Mouse (Mus musculus): Measurements from ENCODE around the gene Enah.

Enah gene

DNA sequence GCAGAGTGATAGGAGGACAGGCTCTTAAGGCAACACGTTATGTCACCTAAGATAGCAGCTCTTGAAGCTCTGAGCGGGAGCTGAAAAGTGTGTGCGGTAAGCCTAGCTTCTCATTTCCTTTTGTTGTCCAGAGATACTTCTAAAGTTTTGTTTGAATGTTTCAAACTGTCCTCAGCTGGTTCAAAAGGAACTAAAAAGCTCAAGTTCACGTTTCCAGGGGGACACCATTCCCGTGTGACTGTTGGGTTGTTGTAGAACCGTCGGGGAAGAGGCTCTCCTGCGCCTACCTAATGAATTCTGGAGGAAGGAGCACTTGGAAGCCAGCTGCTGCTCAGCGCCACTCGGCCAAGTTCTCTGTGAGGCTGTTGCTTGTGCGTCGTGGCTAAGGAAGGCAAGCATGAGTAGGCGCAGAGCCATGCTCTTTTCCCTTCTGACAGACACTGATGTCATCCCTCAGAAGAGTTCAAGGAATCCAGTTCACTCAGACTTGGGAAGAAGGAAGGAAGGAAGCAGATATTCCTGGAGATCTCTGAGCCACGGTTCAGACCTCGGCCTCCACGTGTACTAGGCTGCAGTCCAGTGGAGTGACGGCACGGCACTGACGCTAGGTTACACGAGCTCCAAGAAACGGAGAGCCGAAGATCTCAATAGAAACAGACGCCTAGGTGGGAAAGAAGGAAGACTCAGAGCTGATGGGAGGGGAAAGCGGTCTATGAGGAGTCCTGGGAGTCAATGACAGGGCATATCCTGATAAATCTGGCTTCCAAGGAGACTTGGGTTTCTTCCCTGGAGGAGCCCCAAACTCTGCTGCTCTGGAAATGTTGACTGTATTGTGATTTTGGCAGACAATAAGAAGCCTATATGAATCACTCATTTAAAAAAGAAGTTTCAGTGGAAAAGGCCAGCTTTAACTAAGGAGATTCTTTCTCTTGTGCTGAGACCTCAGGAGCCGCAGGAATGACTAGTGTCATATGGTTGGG is 8.7 kb upstream of the Enah start:
- no peak for DNase-seq (ENCODE audit: low read depth)

DNA sequence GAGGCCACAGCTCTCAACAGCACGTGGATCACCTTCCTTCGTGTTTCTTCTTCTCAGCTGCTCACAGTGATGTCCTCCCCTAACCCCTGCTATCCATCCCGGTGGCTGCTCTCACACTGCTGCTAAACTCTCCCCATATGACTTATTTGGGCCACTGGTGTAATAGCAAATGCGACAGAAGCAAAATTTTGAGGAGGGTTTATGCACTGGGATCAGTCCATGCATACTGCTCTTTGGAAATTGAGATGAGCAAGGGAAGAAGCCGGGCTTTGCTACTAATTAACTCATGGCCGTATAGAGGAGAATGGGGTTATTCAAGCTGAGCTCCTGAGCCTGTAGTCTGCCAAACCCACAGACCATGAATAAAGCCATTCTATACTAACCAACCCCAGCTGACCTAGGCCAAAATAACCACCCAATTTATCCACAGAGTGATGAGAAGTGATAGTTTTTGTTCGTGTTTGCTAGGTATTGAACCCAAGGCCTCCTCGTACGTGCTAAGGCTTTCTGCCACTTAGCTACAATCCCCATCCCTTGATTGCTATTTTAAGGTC is 7.7 kb upstream of the Enah start:
- DNase-seq (ENCODE audit: low read depth): no peak

DNA sequence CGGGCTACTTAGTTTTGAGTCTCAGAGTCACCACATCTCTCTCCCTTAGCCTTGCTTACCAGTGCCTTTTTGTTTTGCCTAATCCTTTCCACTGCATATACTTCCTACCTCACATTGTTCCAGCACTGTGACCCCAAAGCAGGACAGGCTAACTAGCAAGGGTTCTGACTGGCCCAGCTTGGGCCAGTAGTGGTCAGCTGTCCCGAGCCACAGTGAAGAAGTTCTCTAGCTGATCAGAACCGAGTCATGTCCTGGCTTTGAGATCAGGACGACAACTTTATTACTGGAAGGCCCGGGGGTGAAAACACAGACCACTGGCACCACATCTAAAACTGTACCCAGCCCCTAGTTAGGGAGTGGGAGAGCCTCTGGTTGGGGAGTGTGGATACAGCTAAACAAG is 7.0 kb upstream of the Enah start:
- no peak for DNase-seq (ENCODE audit: low read depth)

DNA sequence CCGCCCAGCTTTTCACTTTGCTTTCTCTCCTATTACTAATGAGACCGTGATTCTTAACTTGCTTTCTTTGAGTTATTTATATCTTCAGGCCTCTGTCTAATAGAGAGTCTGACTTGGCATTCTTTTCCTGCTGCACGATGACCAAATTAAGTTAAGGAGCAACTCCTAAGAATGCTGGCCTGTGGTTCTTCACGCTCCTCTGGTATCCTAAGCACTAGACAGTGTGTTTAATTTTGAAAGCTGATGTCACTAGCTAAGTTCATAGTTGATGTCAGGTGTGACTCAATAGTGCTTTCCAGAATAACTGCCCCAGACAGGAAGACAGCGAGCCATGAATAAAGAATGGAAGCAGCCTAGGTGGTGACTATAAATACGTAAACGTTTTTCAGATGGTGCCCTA is 6.3 kb upstream of the Enah start:
- no peak for DNase-seq (ENCODE audit: low read depth)

DNA sequence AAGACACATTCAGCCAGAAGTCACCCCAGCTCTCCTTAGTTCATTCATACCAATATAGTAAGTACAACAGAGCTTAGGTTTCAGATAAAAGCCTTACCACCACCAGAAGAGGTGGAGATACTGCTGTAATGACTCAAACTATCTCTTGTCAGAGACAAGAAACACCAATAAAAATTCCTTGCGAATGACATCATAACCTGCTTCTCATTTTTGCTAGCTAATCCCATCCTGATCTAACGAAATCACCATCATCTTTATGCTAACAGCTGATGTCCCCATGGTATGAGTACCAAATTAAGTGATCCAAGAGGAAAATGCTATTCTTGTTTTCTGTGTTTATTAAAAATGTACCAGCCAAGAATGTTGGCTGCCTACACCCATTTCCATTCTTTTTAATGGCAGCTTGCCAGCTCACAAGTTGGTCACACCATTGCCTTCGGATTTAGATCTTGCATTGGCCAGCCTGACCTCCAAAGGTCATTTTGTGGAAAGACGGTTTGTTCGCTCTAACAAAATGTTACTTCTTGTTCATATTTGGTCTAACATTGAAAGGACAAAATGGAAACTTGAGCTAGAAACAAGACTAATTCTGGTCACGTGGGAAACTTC is 2.0 kb upstream of the Enah start:
- DNase-seq (ENCODE audit: low read depth): no peak

DNA sequence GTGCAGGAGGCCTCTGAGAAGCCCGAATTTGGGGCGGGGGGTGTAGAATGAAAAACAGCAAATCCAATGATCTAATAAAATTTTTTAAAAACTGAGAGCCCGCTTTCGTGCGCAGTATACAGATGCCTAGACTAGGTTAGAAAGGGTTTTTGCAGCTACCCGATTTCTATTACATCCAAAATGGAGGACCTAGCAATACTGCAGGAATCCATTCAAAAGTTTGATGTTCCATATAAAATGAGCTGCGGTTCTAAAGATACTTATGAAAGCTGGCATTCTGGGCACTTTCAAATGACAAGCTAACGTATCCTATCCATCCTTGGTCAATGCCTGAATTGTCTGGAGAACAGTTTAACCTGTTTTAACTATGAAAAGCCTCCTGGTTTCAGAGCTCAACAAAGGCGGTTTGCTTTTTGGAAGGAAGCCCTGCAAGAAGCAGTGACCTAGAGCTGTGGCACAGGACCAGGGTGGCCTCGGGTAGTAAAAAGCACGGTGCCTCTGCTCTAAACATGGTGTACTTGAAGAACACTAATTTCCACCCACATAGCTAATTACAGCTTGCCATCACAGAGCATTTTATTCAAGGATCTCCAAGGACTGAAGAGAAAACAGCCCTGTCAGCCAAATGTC is 1.2 kb upstream of the Enah start:
- no peak for DNase-seq (ENCODE audit: low read depth)

DNA sequence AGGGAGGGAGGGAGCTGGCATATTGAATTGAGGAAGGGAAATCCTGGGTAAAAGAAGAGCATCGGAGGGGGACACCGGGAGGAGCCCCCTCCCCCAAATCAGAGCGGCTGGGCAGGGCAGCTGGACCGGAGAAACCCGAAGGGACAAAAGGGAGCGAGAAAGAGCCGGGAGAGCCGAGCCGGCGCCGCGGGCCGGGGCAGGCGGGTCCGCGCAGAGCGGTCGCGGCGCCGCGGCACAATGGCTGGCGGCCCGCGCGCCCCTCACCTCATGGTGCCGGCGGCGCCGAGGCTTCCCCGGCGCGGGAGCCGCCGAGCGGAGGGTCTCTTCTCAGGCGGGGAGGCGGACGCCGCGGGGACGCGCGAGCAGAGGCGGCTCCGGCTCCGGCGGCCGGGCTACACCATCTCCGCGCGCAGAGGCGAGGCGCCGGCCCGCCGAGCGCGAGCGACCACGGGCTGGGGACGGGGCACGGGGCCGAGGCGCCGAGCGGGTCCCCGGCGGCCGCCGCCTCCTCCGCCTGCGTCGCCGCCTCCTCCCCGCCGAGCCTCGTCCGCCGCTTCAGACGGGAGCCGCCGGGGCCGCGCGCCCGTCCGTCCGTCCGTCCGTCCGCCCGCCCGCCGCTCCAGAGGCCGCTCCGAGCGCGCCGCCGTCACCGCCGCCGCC is 394 bp downstream of the Enah start:
- no peak for DNase-seq (ENCODE audit: low read depth)

DNA sequence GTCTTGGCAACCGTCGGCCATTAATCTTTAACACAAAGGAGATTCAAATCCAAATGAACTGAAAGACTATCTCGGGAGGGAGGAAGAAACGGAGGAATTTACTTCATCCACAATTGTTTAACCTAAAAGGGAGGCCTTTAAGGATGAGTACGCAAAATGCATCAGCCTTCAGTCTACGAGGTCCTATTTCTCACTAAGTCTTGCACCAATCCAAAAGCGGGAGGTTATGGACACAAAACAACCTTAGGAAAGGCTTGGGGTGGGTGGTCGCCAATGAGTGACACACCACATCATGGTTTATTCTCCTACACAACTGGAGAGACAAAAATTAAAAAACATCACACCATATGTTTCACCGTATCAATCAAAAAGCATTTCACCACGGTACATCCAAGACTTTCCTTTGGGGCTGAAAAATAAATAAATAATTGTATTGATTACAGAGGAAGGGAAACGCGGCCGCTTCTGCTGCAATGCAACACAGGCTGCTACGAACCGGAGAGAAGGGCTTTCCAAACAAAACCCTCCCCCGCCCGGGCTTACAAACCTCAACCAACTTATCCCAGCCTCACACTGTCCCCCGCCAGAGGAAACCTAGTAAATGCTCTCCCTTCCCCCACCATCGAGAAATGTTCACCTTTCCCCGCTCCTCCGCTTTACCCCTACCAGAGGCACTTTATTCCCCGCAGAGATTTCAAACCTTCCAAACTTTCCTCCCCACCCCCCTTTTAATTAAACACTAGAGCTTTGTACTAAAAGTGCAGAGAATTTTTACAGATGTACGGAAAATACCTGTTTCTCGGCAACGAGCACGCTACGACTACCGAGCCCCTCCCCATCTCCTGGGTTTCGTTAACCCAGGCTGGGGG is 1.2 kb downstream of the Enah start:
- DNase-seq (ENCODE audit: low read depth): no peak

DNA sequence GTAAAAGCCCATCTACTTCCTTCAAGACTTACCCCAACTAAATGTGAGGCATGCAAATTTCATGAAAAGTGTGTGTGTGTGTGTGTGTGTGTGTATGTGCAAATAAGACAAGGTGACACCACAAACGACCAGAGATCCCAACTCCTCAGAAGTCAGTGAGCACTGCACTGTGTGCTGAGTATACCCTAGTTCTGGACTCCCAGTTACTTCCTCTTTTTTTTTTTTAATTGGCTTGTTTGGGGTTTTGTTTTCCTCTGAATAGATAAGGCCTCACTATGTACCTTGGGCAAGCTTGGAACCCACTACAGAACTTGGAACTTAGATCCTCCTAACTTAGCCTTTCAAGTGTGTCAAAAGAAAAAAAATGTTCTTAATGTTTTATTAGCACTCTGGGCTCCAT is 14.0 kb downstream of the Enah start:
- DNase-seq (ENCODE audit: low read depth): no peak

DNA sequence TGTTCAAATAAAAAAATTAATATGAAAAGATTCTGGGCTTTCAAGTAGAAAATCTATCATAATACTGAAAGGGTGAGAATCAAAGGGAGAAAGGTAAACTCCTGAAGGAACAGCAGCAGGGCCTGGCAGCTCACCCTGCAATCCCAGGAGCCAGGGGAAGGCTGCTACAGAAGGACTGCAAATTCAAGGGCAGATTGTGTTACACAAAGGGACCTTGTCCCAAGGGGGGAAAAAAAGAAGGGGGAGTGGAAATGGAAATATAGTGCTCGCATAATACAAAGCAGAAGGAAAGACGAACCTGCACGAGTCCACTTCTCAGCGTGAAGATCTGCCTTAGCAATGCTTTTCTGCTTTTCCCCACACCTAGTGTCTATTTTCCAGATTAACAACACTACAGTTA is 21.1 kb downstream of the Enah start:
- DNase-seq (ENCODE audit: low read depth): no peak

DNA sequence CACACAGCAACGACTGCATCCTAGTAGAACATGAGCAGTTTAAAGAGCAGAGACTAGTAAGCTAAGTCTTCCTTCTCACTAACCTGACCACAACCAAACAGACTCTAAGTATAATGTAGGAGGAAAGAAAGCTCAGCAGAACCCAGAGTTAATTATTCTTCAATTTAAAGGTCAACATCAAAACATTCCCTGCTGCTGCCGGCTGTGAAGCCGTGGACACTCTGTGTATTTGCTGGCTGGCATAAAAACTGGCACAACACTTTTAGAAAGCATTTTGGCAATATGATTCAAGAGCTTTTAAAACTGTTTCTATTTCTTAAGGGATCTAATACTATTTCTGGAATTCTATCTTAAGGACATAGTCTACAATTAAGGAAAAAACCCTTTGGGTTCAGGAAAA is 22.0 kb downstream of the Enah start:
- DNase-seq (ENCODE audit: low read depth): no peak

DNA sequence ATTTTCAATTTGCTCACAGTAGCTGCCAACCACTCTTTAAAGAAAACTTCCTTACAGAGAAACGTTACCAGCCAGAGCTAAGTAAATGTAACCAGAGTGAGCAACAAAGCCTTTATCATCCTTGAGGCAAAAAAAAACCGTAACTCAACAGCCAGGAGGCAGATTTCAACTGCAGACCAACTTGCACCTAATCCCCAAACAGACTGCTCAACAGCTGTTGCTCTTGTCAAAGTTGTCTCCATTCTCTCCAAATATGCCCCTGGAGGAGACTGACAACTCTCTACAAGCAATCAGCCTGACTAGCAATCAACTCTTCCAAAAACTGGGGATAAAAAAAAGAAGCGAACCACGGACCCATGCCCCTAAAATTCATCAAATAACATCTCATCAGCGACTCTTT is 26.2 kb downstream of the Enah start:
- DNase-seq (ENCODE audit: low read depth): no peak

DNA sequence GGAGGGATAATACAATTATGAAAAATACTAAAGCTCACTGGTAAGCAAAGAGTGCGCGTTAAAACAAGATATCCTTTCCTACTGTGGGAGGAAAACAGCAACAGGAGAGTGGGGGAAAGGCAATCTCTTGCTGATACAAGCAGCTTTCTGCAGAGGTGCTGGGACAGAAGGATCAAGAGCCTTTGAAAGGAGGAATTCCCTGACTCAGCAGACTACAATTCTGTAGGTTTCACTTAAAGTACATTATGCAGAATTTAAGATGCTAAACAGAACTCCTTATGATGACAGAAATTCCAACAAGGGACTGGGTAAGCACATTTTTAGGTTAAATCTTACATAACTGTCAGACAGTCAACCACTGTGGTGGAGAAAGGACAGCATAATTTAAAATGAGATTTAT is 31.4 kb downstream of the Enah start:
- DNase-seq (ENCODE audit: low read depth): no peak

DNA sequence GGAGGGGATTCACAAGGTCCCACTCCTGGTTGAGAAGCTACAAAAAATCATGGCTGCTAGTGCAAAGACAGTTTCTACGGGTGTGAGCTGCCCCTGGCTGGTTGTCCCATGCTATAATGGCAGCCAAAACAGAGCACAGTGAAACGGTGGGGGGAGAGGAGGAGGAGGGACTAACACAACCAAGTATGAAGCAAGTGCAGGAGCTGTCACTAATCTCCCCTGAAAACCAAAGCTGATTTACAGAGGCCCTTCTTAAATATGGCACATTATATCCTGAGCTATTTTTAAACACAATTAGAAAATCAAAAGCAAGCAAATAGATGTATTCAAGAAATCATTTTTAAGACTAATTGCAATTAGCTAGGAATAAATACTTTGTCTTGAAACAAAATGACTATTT is 32.6 kb downstream of the Enah start:
- no peak for DNase-seq (ENCODE audit: low read depth)

DNA sequence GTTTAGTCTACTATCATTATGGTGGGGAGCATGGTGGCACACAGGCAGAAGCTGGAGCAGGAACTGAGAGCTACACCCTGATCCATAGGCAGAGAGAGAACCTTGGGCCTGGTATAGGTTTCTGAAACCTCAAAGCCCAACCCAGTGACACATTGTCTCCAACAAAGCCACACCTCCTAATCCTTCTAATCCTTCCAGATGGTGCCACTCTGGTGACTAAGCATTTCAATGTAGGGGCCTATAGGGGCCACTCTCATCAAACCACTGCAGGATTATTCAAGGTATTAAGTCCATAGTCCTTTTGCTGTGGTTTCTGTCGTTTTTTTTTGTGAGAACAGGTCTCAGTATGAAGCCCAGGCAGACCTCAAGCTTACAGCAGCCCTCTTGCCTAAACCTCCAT is 33.9 kb downstream of the Enah start:
- no peak for DNase-seq (ENCODE audit: low read depth)

DNA sequence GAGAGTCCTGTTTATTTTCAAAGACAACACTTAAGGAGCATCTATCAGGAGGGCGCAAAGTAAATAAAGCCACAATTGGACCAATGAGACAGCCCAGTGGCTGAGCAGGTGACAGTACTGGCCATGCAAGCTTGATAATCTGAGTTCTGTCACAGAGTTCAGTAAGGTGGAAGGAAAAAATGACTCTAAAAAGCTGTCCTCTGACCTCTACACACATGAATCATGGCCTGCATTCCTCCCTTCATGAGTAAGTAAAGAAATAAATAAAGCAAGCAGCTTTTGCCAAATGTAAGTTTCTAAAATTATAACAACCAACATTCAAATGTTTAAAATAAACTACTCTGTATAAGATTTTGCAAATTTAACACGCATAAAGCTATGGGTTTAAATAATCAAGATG is 35.0 kb downstream of the Enah start:
- no peak for DNase-seq (ENCODE audit: low read depth)

DNA sequence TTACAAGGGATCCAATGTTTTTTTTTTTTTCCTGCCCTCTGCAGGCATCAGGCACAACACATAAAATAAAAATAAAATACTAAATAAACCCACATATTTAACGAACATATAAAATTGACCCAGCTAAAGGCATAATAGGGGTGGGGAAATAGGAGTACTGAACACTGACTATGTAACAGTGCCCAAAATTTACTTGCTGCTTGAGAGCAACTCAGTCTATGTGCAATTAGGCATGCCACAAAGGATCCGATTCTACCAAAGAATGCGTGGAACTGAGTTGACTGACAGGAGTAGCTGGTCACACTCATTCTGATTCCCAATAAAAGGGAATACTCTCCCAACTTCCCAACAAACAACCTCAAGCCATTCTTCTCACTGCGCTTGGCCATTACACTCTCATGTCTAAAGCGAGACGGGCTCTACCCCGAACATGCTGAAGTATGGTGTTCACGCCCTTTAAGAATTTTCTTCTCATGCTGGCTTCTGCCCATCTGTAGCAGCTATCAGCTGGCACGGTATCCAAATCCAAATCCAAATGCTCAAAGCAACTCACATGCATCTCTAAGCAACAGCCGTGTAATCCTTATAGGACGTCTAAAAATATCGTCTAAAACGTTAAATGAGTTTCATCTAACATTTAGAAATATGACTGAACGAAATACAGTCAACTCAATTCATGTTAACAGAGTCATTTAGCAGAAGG is 39.6 kb downstream of the Enah start:
- DNase-seq (ENCODE audit: low read depth): no peak

DNA sequence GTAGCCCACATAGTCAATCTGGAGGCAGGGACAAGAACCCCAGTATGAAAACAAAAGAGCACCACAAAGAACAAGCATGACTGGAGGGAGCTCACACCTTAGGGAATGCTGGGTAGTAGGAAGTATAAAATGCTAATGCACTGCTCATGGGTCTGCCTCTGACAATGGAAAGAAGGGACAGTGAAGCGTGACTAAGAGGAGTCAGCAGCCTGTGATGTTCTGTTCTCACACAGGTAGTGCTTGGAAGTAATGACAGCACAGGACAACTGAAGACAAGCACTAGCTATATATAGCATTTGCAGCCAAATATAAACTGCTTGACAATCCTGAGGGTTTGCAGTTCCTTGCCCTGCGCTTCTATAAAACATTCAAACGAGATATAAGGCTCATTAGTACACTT is 44.3 kb downstream of the Enah start:
- no peak for DNase-seq (ENCODE audit: low read depth)

DNA sequence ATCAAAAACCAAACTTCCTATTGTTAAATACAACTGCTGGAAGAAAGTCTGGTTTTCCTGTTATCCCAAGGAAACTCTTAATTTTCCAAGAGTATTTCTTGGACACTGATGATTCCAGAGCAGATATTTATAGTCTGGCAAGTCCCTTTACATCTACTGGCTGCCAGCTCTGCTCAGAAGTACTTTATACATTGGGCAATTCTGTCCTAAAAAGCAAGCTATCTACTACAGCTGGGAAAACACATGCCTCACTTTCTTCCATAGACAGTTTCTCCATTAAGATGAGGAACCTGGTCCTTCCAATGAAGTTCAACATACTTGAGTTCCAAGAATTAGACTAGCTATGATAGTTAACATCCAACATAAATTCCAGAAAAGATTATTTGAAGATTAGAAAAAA is 44.9 kb downstream of the Enah start:
- DNase-seq (ENCODE audit: low read depth): no peak

DNA sequence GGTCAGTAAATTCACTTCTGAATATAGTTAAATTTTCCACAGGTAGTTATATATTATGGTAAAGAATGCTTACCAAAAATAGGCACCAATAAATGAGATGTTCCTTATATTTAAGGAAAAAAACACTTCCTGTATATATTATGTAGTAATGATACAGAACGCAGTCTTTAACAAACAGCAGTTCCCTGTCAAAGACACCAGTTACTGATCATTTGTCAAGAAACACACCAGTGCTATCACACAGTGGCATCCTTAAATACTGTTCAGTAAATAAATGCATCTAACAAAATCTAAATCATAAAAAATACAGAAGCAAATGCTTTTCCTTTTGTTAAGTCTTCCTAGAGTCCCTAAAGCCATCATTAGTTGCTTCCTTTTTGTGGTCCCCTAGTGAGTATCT is 54.5 kb downstream of the Enah start:
- no peak for DNase-seq (ENCODE audit: low read depth)

DNA sequence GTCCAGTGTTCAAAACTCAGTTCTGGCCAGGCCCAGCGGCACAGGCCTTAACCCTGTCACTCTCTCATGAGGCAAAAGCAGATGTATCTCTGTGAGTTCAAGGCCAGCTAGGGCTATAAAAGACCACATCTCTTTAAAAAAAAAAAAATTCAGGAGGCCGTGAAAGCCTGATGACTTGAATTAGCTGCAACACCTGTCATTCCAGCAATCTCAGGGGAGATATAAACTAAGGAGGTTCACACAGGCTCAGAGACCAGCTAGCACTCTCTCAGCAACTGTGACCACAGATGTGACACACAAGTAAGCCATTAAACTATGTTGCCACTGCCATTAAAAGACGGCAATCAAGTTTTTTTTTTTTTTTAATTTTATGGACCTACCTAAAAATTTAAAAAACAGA is 56.0 kb downstream of the Enah start:
- DNase-seq (ENCODE audit: low read depth): no peak
